Mouse (Mus musculus) urinary bladder, postnatal 4 days (tissue): ENCODE results near the gene Gm20489.

Experiments
- DNase-seq, 2 experiments: peaks; one replicate each; pipeline ENCODE4 v3.0.0; 2021 to 2022; ENCODE audit warnings: low spot score in 2 of 2

Gene Gm20489

DNA sequence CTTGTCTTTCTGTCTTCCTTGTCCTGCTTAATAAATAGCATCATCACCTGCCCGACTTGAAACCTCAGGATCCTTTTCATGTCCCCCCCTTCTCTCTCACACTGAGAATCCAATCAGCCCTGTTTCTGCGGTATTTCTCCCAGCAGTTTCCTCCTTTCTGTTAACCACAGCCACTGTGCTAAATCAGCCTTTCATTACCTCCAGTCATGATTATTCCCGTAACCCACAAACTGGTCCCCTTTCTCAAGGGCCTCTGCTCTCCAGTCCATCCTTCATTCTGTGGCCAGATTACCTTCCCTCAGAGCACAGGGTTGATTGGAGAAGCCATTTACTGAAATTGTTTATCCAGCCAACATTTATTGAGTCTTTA lies at the start of gene Gm20489:
Gene Gm20489 (minus strand): TSS at position 269 of the 370 bp plus-strand sequence.
- no peak for DNase-seq

DNA sequence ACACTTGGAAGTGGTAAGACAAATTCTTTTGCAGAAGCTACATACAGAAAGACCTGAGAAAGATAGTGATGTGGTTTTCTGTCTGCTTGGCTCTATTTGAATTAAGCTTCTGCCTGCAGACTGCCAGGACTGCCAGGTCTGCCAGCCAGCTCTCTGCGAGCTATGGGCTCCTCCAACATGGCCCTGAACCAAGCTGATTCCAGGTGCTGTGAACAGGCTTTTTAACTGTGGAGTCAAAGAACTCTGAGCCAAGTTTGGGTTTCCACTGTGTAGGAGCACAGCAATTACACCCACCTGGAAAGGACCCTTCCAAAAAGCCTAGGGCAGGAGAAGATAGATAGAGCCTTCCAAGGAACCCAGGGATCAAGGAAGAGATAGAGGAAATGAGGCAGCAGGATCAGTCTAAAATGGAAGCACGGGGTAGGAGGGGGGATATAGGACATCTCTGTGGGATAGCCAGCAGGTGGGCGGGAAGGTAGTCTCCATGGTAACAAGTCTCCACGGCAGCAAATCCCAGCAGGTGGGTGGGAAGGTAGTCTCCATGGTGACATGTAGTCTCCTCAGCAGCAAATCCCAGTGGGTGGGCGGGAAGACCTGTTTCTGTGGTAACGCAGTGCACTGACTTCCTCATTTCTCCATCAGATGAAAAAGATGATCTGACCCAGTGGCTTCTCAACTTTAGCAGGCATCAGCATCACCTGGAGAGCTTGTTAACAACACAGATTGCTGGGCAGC lies 45.0 kb upstream of the Gm20489 start:
- no peak for DNase-seq

DNA sequence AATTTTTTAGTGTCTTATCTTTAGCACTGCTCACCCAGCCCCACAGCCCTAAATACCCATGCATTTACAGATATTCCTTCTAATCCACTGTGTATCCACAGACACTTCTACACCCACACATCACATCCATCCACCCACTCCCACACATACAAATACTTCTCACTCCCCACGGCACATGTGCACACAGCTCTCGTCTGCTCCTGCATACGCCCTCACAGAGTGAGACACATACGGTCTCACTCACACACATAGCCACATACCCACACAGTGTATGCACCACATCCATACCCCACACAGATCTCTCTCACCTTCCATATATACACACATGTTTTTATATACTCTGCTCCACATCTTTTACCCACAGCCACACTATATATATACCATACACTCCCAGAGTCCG lies 40.5 kb upstream of the Gm20489 start:
- DNase-seq = no peak

DNA sequence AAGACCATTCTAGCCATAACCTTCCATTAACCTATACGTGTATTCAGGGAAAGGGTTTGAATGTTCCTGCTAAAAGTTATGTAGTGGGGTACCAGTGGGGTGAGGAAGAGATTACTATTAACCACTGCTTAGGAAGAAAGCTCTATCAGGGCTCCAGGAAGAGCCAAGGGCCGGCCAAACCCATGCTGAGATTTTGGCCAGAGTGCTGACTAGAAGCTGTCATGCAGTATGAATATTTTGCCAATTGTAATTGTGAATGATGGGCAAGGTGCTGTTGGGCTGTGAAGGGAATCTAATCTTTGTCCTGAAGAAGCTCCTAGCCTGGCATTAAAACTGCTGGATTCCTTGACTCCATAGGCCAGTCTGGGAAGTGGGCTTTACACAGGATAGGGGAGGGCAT lies 35.8 kb upstream of the Gm20489 start:
- DNase-seq = no peak

DNA sequence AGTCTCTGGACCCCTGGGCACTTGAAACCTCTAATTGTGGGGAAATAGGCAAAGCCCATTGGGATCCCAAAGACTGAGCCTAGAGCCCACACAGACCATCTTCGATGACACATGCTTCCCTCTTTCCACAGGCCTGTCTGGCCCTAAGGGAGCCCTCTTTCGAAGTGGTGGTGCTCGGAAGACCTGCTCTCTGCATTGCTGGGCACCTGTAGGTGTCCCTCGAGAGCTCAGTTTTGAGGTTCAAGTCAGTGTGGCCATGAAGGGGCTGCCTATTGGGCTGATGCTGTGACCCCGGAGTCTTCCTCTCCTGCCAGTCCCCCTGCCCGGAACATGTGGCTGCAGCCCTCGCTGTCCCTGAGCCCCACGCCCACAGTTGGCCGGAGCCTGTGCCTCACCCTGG lies 32.8 kb upstream of the Gm20489 start:
- no peak for DNase-seq

DNA sequence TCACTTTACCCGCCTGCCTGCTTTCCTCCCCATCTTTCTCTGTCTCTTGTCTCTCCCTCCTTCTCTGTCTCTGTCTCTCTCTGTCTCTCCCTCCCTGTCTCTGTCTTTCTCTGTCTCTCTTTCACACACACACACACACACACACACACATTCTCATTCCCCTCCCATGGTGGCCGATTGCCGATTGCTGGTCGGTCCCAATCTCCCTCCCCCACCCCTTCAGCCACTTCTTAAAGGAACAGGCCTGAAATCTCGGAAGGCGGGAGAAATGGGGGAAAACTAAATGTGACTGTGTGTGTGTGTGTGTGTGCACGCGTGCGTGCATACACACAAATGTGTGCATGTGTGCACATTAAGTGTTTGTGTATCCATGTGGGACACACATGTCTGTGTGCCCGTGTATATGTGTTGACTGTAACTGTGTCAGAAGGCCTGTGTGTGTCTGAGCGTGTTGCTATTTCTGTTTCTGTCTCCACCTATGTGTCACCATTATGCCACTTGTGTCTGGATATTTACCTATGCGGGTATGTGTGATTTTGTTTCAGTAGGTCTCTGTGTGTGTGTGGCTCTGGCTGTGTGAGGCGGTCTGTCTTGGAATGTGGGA lies 31.7 kb upstream of the Gm20489 start:
- no peak for DNase-seq

DNA sequence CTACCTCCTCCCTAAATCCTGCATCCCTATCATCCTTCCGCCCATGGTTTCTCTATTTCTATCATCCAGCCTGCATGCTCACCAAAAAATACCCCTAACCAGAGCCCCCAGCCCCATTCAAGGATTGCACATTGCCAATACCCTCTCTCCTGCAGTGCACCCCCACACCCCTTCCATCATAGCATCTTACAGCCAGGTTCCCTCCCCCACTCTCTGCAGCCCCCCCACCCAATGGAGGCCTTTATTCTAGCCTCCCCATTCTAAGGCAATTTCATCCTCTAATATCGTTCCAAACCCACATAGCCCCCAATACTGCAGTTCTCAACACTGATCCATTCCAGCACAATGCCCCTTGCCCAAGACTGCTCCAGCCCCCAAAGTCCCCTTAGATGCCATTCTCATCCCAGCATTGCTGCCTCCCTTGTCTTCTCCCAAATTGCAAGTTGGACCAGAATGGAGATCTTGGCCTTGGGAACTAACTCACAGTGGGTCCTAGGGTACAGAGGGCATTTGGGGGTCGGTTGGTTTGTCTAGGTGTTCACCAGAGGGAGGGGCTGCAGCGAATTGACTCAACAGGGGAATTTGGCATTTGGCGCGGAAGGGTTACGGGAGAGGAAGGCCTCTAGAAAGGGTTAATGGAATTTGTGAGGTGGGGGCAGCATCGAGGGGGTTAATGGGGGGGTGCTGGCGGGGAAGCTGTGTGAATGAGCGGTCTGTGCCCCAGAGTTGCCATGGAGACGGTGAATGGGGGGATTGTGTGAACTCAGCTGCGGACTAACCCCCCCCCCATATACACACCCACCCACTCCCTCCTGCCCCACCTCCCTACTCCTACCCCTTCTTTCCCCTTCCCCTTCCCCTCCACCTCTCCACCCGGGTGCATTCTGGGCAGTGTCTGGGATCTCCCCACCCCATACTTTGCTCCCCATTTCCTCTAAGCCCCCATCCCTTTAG lies 30.9 kb upstream of the Gm20489 start:
- DNase-seq = no peak

DNA sequence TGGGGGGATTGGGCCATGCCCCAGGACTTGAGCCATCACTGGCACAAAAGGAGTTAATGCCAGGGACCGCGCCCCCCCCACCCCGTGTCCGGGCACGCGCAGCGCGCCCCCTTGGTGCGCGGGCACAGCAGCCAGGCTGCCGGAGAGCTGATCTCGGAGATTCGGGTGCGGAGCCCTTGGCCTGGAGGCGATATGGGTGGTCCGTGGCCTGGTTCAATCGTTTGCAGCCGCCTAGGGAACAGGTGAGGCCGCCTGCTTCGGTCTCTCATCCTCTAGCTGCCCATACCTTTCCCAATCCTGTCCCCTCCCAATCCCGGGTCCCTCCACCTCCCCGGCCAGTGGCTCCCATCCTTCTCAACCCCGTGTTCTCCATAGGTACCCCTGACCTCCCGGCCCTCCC lies 30.2 kb upstream of the Gm20489 start, which contains the start of gene Nlgn3:
Gene Nlgn3 (plus strand): TSS at position 114 of the 400 bp plus-strand sequence.
- peak in 1 of 2 experiments; percentile 17 for DNase-seq

DNA sequence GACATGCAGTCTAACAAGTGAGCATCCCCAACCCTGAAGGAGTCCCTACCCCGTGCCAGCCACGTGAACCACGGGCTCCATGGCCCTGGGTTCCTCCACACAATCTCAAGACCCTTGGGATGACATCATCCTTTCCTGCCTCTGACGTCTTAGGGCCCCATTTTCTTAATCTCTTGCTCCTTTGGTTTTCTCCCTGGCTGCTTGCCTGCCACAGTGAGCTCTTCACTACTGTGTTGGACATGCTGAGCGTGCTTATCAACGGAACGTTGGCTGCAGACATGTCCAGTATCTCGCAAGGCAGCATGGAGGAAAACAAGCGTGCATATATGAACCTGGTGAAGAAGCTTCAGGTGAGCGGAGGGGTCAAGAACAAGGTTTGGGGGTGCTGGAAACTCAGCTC lies 21.3 kb upstream of the Gm20489 start:
- no peak for DNase-seq

DNA sequence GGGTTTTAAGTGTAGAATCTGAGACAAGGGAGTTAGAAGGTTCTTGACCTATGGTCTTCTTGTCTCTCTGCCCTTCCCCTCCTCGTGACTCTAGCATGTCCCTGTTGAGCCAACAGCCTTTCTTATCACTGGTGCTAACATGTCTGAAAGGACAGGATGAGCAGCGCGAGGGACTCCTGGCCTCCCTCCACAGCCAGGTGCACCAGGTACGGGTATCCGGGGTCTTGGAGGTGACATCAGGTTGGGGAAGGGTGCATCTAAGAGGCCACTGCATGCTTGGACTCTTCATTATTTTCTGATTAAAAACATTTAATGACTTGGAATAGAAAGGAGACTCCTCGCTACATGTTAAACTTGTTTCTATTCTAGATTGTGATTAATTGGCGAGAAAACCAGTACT lies 20.2 kb upstream of the Gm20489 start:
- no peak for DNase-seq

DNA sequence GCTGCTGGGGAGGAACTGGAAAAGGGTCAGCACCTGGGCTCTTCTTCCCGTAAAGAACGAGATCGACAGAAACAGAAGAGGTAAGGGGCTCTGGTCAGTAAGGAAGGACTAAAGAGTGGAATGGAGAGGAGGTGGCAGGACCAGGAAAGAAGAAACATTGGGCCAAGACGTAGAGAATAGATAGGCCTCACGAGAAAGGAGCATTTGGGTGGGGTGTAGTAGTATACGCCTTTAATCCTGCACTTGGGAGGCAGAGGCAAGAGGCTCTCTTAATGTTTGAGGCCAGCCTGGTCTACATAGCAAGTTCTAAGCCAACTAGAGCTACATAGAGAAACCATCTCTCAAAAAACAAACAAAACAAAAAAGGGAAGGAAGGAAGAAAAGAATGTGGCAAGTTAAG lies 19.6 kb upstream of the Gm20489 start:
- DNase-seq = no peak

DNA sequence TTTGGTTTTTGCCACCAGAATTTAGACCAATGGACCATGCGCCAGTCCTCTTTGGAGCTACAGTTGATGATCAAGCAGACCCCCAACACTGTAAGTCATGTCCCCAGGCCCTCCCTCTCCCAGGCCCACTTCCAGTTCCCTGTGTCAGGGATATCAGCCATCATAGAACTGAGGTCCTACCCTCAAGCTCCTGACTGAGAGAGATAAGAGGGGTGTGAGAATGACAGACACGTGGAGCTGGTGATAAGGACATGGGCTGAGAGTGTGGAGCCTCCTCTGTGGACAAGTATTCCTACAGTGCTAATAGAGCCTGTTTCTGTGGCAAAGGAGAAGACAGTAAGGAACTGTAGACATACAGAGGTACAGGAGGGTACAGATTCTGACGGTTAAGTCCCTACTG lies 18.7 kb upstream of the Gm20489 start:
- no peak for DNase-seq

DNA sequence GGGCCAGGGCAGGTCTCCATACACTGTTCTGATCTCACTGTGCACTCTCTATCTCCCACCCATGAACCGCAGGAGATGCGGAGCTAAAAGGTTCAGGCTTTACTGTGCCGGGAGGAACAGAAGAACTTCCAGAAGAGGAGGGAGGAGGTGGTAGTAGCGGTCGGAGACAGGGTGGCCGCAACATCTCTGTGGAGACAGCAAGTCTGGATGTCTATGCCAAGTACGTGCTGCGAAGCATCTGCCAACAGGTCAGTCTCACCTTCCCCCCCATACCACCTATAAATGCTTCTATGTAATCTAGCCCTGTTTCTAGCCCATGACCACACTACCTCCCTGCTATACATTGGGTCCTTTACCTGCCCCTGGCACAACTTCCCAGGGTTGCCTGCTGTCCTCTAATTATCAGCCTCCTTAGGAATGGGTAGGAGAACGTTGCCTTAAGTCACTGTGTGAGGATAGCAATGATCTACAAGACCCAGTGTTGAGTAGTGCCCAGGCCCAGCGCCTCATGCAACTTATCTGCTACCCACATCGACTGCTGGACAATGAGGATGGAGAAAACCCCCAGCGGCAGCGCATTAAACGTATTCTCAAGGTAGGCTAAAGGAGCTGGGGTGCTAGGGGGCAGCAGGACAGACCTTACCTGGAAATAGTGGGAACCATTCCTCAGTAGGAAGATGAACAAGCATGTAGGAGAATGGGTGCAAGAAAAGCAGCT lies 17.3 kb upstream of the Gm20489 start:
- no peak for DNase-seq

DNA sequence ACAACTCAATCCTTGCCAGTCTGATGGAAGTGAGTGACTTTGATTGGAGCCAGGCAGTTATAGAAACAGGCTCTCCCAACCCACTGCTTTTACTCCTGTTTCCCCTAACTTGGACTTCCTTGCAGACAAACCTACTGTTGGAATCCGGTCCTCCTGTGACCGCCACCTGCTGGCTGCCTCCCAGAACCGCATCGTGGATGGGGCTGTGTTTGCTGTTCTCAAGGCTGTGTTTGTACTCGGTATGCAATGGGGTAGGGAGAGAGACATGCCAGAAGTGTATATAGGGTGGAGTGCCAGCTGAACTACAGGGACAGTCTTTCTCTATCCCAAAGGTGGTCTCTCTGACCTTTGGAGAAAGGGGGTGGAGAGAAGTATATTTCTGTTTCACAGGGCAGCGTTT lies 16.7 kb upstream of the Gm20489 start:
- peak in 1 of 2 experiments; percentile 41 for DNase-seq

DNA sequence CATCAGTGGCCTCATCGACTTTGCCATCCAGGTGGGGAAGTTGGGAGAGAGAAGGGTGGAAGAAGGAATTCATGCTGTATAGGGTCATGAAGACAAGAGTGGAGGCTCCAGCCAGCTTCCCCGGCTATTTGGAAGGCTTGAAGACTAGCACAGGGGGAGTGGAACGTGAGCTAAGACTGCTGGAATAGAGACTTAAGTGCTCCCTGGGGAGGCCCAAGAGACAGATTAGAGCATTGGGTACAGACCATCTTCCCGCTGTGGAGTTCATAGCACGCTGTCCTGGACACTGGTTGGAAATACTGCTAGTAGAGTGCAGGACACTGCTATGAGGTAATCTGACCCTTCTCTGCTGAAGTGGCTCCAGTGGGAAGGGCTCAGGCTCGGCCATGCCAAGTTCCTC lies 14.0 kb upstream of the Gm20489 start:
- DNase-seq = no peak

DNA sequence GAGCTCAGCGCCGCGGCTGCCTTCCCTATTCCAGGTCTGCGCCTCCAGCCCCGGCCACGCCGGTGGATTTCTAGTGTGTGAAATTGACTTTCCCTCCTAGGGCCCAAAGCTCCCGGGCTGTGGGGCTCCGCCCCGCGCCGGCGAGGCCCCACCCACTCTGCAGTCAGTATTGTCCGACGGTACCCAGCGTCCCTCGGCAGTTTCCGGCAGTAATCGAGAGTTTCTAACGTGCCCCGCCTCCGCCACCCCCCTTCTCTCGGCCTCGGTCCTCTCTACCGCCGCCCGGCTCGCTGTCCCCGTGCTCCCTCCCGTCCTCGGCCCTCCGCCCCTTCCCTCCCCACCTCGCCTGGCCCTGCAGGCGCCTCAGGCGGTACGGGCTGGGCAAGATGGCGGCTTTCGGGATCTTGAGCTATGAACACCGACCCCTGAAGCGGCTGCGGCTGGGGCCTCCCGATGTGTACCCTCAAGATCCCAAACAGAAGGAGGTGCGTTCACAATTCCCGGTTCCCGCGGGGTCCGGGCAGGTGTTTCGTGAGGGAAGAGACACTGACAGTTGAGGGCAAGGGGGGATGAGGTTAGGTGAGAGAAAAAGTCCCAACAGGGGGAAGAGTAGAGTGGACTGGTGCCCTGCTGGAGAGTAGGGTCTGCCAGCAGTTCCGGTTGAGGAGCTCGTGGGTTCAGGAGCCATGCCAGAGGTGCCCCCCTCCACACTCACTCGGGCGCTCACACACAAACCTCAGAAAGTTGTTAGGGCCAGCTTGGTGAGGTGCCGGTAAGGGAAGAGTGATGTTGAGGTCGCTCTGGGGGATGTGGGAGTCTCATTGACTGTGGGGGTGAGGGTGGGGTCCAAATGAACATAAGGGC lies 5.3 kb upstream of the Gm20489 start, which contains the start of gene Med12:
Gene Med12 (plus strand): TSS at position 156 of the 864 bp plus-strand sequence.
- DNase-seq = peak; percentile 85 to 90

DNA sequence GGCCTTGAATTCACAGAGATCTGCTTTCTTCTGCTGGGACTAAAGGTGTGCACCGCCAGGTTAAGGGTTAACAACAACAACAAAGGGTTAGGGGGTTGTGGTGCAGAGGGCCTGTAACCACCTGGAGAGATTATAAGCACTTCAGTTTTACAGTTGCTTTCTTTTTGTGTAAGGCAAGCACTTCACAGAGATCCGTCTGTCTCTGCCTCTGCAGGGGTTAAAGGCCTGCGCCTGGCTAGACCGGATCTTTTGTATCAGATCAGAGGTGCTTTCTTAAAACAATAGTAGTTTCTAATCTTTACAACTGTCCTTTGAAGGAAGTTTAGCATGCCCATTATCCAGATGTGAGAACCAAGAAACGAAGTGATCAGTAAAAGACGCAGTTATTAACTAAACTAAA lies 4.6 kb upstream of the Gm20489 start:
- no peak for DNase-seq

DNA sequence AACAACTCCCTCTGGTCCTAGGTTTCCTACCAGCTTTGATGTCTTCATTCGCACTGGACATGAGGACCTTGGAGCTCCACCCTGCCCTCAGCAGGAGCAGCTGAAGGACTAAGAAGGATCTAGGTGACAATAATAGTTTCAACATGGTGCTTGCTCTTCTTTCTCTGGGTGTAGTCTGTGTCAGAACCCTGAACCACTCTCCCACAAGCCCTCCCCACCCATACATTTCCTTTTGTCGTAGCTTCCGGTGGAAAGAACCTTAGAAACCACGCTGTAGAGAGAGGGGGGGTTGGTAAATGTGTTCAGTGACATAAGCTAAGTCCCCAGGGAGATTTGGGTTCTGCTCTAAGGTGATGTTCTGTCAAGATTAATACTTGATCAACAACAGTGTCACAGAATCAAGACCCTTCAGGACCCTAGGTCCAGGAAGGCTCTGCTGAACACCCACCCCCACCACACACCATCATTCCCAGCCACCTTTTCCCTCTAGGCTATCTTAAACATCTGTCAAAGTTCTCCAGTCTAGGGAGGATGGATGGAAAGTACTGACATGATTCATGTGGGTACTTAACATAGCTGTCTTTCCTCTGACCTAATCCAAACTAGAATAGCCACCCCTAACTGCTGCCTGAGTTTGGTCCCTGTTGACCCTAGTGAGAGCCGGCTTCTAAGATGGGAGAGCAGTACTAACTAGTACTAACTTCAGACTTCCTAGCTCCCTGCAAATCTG lies 633 bp downstream of the Gm20489 start, which contains the start of gene Il2rg:
Gene Il2rg (minus strand): TSS at position 231 of the 730 bp plus-strand sequence.
- no peak for DNase-seq

DNA sequence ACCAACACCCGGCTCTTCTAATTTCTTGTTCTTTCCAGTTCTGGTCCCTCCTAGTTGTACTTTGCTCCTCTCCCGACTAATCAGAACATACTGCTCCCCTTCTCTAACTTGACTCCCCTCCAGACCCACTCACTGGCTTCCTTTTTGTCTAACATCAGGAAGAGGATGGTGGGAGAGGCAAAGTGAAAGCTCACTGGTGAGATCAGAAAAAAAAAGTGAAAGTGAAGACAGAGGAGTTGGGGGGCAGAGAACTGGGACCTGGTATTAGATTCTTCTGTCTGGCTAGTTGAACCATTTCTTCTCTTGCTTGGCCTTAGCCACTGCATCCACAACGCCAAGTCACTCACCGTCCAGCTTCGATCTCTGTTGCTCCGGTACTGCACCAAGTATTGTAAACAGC lies 2.2 kb downstream of the Gm20489 start:
- no peak for DNase-seq

DNA sequence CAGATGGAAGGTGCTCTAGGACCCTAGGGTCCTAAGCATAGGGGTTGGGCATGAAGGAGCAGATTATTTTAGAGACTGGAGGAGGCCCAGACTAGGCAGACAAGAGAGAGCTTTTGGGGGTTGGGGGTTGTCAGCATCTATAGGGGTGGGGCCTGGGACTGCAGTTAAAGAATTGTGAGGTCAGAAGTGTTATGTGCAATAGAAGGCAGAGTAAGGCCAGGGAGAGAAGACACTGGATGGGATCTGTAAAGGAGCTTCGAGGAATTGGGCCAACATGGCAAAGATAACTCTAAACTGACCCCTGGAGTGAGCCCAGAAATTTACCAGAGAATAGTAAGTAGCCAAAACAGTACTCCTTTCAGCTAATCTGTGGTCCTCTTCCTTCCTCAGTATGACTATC lies 4.9 kb downstream of the Gm20489 start, which contains the start of gene Gm614:
Gene Gm614 (minus strand): TSS at position 101 of the 400 bp plus-strand sequence.
- no peak for DNase-seq
